Mouse (Mus musculus): Measurements from ENCODE around the gene Hp1bp3. TPM values are rescaled to one million over a fixed set of nuclear protein-coding genes. Genes with fewer than 3 reads are reported as not detected.

The Hp1bp3 gene
- total RNA-seq, 2 experiments from 2014 or later: 90.3 to 99.5 TPM

- no peak for DNase-seq
- intact Hi-C loops (cut with DNase I): no loop called here
Observed at GRCm38 (mm10) chr4:138293261-138293948, 77.3 kb downstream of the Hp1bp3 start.

GRCm38 (mm10) chr4:138293949-138294550, 78.0 kb downstream of the Hp1bp3 start:
- DNase-seq: no peak
- intact Hi-C loops (cut with DNase I): no loop called here

Other genes with a start within 250 kb of the Hp1bp3 start
- gene Eif4g3, start 223.3 kb upstream of the Hp1bp3 start, total RNA-seq (2021): 10 to 100 TPM; 59.1 to 60.6 TPM
- under 1 TPM; 0.17 TPM for gene Sh2d5, start 34.1 kb downstream of the Hp1bp3 start, total RNA-seq (2021)
- under 1 TPM in 1 of 2 experiments, not detected in 1; 0.17 TPM for gene Kif17, start 34.1 kb downstream of the Hp1bp3 start, total RNA-seq (2021)
- 10 to 100 TPM; 87.3 to 89.2 TPM for gene Ddost, start 88.4 kb downstream of the Hp1bp3 start, total RNA-seq (2021)
- gene Pink1, start 110.0 kb downstream of the Hp1bp3 start, total RNA-seq (2021): 100 to 1,000 TPM; 272 to 301 TPM
- 1 to 10 TPM; 4.5 to 6.7 TPM for gene Cda, start 151.7 kb downstream of the Hp1bp3 start, total RNA-seq (2021)
- gene Fam43b, start 180.2 kb downstream of the Hp1bp3 start, total RNA-seq (2021): not detected
- 10 to 100 TPM; 70.6 to 72.2 TPM for gene Mul1, start 218.4 kb downstream of the Hp1bp3 start, total RNA-seq (2021)
- gene Camk2n1, start 238.0 kb downstream of the Hp1bp3 start, total RNA-seq (2021): 10 to 100 TPM in 1 of 2 experiments, 1 to 10 TPM in 1; 9.8 to 10.1 TPM

All from heart, postnatal 10 days (tissue).